Mouse (Mus musculus) sigmoid colon, adult 10 weeks (tissue): Measurements from ENCODE around the gene Prss48. TPM values are rescaled to one million over a fixed set of nuclear protein-coding genes. Genes with fewer than 3 reads are reported as not detected.

Experiments
- polyA plus RNA-seq: library from polyadenylated mRNA; stranded (reverse); fragments of 350-450 nt; fragmentation: Illumina TruSeq; extraction: RNeasy Lipid Tissue Mini Kit (QIAGEN cat#74804); gene quantifications from one replicate; pipeline ENCODE4 v1.2.3, GENCODE M21; 2014; ENCODE audit warnings: low read depth, low replicate concordance

Gene Prss48
- not detected for polyA plus RNA-seq

DNA sequence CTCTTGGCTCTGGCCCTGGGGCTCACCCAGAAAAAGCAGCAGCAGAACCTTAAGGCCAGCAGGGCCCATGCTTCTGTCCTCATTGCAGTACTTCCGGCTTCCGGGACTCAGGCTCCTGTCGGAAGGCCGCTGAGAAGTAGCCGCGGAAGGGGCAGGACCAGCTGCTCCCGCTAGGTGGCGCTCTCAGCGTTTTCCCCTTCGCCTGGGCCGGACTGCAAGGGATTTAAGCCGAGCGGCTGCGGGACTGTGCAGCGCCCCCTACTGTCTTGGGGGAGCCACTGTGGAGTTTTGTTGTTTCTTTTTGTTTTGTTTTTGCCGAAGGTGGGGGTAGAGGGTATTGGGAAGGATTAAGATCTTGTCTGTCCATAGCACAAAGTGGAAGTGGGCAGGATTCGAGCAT is at the start of gene Prss48:
TSS of gene Prss48 (minus strand) at position 69 of the 400 bp plus-strand sequence.

DNA sequence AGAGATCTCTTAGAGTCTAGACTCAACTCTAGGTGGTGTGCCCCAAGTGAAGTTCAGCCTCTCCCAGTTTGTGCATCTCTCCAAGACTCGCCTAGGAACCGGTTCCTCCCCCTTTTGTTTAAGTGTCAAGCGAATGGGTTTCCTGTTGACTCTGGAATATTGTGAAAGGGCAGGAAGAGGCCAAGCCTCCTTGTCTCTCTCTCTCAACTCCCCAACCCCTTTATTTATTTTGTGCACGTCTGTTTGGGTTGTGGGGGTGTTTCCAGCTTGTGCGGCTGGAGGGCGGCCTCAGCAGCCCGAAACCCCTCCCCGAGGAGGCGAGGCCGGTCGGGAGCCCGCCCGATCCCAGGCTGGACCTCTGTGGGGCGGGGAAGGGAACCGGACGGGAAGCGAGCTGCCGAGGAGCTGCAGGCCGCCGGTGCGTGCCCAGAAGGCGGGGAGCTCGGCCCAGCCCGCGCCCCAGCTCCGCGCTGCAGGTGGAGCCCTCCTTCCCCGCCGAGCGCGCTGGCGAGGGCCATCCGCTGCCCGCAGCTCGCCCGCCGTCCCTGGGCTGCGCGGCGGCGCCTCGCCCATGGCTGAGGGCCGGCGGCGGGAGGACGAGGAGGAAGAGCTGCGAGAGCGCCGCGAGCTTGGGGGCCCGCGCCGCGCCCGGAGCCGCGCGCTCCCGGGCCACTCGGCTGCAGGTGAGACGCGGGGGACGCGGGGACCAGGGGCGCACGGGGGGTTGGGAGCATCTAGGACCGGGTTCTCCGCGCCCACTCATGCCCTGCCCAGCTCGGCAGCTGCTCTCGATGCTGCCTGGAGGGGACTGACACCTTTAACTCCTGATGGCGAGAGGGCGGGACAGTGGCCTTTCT is 31.3 kb downstream of the Prss48 start, which contains the start of gene Sh3d19:
TSS of gene Sh3d19 (plus strand) at position 368 of the 857 bp plus-strand sequence.

Other genes with a start within 250 kb of the Prss48 start
- gene Fam160a1, start 185.2 kb downstream of the Prss48 start, polyA plus RNA-seq = 7.1 TPM
- gene Glt28d2, start 115.0 kb downstream of the Prss48 start, polyA plus RNA-seq = 12.8 TPM
- 2.0 TPM for gene Gm37240, start 115.0 kb downstream of the Prss48 start, polyA plus RNA-seq
- 96.0 TPM for gene Sh3d19, start 31.4 kb downstream of the Prss48 start, polyA plus RNA-seq
- 1,513 TPM for gene Rps3a1, start 140.2 kb upstream of the Prss48 start, polyA plus RNA-seq
- 115 TPM for gene Lrba, start 222.2 kb upstream of the Prss48 start, polyA plus RNA-seq